Mouse (Mus musculus) liver, embryonic 13.5 days (tissue): ENCODE measurements around the gene Unc119. TPM values are rescaled to one million over a fixed set of nuclear protein-coding genes. Genes with fewer than 3 reads are reported as not detected.

ENCODE experiments used
- ATAC-seq: fragments of 200-750 bp; cut with Nextera tagmentation; 2 replicates; pipeline ENCODE4 v1.8.0; 2017; ENCODE audit warnings: low read depth, mild to moderate bottlenecking, moderate number of reproducible peaks, moderate library complexity
- DNase-seq: peaks from one replicate; pipeline ENCODE4 v3.0.0; 2022
- H3K27ac ChIP-seq: fragments of 300-500 bp; sonication (generic); 2 replicates; pipeline ENCODE4 v1.5.1; 2015; ENCODE audit warnings: moderate library complexity, mild to moderate bottlenecking, inconsistent platforms
- H3K27me3 ChIP-seq: fragments of 300-500 bp; sonication (generic); 2 replicates; pipeline ENCODE4 v1.6.1; 2015; ENCODE audit warnings: mild to moderate bottlenecking, inconsistent platforms
- H3K36me3 ChIP-seq: fragments of 300-500 bp; sonication (generic); 2 replicates; pipeline ENCODE4 v1.6.1; 2015; ENCODE audit warnings: mild to moderate bottlenecking, inconsistent platforms
- H3K4me1 ChIP-seq: fragments of 300-500 bp; sonication (generic); replicated peaks from 2 replicates; pipeline ENCODE4 v1.6.1; 2015; ENCODE audit warnings: inconsistent platforms
- H3K4me2 ChIP-seq: fragments of 300-500 bp; sonication (generic); 2 replicates; pipeline ENCODE4 v1.6.1; 2015; ENCODE audit warnings: inconsistent platforms, mild to moderate bottlenecking, moderate library complexity
- H3K4me3 ChIP-seq: fragments of 300-500 bp; sonication (generic); replicated peaks from 2 replicates; pipeline ENCODE4 v1.5.1; 2015; ENCODE audit warnings: mild to moderate bottlenecking, inconsistent platforms
- H3K9ac ChIP-seq: fragments of 300-500 bp; sonication (generic); 2 replicates; pipeline ENCODE4 v1.6.1; 2015; ENCODE audit warnings: mild to moderate bottlenecking, inconsistent platforms
- H3K9me3 ChIP-seq: fragments of 300-500 bp; sonication (generic); replicated peaks from 2 replicates; pipeline ENCODE4 v1.6.1; 2016; ENCODE audit warnings: inconsistent platforms
- WGBS: fragments of 180-500 bp; shearing (Covaris S2); methylation state at CpG from one replicate; pipeline ENCODE4 v1.1.7; 2015; ENCODE audit not compliant: insufficient replicate concordance; 5-methylcytosine and 5-hydroxymethylcytosine counted together
- polyA plus RNA-seq: library from polyadenylated mRNA; unstranded; fragments of >200 nt; fragmentation: Nextera tagmentation; extraction: Ambion mirVana; gene quantifications from 2 replicates; pipeline ENCODE4 v1.2.1, GENCODE M21; 2015

Unc119 gene
- polyA plus RNA-seq, 1 experiment from 2014 or later: 28.0 TPM

DNA sequence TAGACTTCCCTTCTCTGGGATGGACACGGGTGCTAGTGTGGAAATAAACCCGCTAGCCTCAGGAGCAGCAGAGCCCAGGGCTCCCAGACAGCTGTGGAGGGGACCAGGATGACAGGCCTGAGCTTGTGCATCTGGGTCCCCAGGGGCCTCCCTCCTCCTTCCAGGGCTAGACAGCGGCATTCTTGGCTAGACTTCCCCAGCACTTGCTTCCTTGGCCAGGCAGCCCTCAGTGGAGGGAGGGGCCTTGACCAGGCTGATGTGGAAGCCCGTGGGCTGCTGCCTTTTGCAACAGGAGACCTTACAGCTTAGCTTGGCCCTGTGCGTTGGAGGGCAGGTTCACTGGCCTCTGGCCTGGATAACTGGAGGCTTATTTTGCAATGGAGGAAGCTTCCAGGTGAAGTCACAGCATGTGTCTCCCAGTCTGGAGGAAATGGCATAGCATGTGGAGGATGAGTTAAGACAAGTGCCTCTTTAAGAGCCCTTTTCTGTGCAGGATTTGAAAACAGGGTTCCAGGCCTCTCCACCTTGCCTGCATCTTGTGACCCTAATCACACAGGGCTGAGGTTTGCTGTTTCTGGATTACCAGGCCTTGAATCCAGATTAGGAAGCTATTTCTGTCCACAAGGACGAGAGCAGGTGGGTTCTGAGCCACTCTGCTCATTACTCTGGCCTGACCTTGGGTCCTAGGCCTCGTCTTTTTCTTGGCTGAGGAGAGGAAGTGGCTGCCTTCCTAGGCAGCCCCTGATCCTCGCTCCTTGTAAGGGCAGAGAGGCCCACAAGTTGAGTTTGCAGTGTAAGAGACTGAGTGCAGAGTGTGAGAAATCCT is 1.8 kb downstream of the Unc119 start:
- 24% methylated on average over 8 of the region's 8 CpGs for WGBS
- Histone ChIP-seq H3K27ac (peak overlapping the region; percentile 92), H3K9ac (peak overlapping the region; percentile 91), H3K4me1 (peaks cover 74% of the 10 kb centered on the region), H3K4me3 (peak overlapping the region; percentile 89), H3K27me3 (no peaks in the 10 kb centered on the region), H3K36me3 (peaks cover 27% of the 10 kb centered on the region), H3K9me3 (no peaks in the 10 kb centered on the region), H3K4me2 (peak overlapping the region; percentile 100)
- ATAC-seq: peak; percentile 27
- no peak for DNase-seq

DNA sequence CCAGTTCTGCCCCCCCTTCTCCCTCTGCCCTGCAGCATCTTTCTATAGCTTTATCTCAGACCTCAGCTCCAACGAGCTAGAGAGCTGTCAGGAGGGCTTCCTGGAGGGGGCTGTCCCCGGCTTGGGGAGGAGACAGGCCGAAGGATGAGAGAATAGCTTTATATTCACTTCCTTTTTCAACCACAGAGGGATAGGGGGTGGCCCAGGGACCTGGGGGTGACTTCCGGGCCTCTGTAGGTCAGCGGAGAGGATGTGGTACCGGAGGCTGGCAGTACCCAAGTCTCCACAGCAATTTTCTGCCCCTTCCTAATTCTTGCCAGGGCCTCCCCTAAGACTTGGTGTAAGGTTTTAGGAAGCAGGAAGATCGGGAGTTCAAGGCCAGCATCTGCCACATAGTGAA is 2.5 kb downstream of the Unc119 start:
- Histone ChIP-seq H3K4me2 (peak overlapping the region; percentile 100), H3K9me3 (no peaks in the 10 kb centered on the region), H3K4me3 (peak overlapping the region; percentile 89), H3K4me1 (peaks cover 79% of the 10 kb centered on the region), H3K9ac (peak overlapping the region; percentile 91), H3K27me3 (no peaks in the 10 kb centered on the region), H3K36me3 (peaks cover 26% of the 10 kb centered on the region), H3K27ac (peak overlapping the region; percentile 92)
- ATAC-seq (no peak), DNase-seq (no peak)
- WGBS: 20% methylated on average over 7 of the region's 7 CpGs

DNA sequence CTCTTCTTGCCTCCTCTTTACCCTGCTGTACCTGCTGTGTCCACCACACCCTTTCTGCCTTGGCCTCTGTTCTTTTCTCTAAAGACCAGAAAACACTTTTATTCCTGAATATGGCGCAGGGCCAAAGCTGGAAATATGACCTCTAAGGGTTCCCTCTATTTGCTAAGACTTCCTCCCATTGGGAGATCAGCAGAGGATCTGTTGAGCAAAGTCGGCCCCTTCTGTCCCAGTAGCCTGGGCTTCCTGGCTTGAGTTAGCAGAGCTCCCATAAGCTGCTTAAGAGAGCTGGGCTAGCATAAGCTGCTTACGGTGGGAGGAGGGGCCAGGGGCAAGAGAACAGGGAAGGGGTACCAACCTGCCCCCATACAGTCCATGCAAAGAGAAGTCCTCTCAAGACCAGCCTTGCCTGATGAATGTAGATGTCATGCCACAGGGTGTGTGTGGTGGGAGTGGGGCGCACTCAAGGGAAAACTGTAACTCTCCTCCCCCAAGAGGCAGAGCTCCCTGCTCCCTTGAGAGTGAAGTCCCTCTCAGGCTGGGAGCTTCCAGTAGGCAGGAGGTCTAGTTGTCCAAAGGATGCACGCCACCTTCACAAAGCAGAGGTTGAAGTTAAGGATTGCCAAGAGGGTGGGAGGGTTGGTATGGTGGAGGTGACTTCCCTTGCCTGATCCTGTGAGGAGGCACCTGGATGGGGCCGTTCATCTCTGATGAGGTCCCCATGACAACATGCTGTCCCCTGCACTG is 3.2 kb downstream of the Unc119 start:
- DNase-seq (no peak), ATAC-seq (no peak)
- Histone ChIP-seq H3K9me3 (no peaks in the 10 kb centered on the region), H3K4me2 (peak overlapping the region; percentile 100), H3K9ac (peak overlapping the region; percentile 91), H3K27ac (peak overlapping the region; percentile 92), H3K36me3 (peaks cover 19% of the 10 kb centered on the region), H3K27me3 (no peaks in the 10 kb centered on the region), H3K4me1 (peaks cover 79% of the 10 kb centered on the region), H3K4me3 (peak overlapping the region; percentile 89; the same call in 1 of the 2 replicates)
- WGBS: 62% methylated on average over 6 of the region's 6 CpGs

DNA sequence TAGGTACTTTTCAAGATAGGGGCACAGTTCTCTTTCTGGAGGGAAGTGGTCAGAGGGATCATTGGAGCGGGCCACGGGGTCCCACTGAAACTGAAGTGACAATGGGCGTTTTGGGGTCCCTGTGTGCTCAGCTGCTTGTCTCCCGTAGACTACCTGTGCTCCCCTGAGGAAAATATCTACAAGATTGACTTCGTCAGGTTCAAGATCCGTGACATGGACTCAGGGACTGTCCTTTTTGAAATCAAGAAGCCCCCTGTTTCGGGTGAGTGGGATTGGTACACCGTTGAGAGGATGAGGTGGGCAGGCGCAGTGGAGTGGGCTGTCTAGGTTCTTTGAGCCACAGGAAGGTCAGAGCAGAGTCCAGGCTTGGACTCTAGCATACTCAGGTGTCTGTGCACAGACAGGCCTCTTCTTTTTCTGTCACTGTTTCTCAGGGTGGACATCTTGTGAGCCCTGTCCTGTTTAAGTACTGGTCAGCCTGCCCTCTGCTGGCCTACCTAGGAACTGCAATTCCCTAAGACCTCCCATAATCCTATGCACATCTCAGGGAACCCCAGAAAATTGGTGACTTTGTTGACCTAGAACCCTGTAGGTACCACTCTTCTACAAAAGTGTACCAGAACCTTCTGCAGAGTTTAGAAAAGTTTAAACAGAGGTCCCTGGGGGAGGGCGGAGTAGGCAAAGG is 3.9 kb downstream of the Unc119 start:
- Histone ChIP-seq H3K4me1 (peaks cover 79% of the 10 kb centered on the region), H3K9ac (no peak overlapping the region), H3K27ac (0 out of 2 replicates have a peak overlapping the region, but pooled peaks have one; percentile 20), H3K9me3 (no peaks in the 10 kb centered on the region), H3K4me2 (no peak overlapping the region), H3K27me3 (no peaks in the 10 kb centered on the region), H3K36me3 (peaks cover 17% of the 10 kb centered on the region), H3K4me3 (no peak overlapping the region)
- whole genome bisulfite sequencing: 77% methylated on average over 10 of the region's 10 CpGs
- ATAC-seq (no peak), DNase-seq (peak; percentile 63)

DNA sequence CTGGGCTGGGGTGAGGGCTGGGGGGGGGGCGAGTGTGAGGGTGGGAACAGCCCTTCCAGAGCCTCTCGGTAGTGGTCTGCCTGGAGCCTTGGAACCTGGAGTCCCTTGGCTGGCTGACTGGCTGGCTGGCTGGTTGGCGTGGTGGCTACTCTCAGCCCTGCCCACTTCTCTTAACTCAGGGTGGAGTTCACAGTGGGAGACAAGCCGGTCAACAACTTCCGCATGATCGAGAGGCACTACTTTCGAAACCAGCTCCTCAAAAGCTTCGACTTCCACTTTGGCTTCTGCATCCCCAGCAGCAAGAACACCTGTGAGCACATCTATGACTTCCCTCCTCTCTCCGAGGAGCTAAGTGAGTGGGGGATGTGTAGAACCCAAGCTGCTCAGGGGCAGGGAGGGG is 4.6 kb downstream of the Unc119 start:
- no peak overlapping the region for H3K4me3 ChIP-seq
- H3K9me3 ChIP-seq: no peaks in the 10 kb centered on the region
- peaks cover 17% of the 10 kb centered on the region for H3K36me3 ChIP-seq
- 67% methylated on average over 9 of the region's 9 CpGs for WGBS
- no peak overlapping the region for H3K4me2 ChIP-seq
- ATAC-seq (no peak), DNase-seq (no peak)
- H3K27me3 ChIP-seq: no peaks in the 10 kb centered on the region
- peaks cover 75% of the 10 kb centered on the region for H3K4me1 ChIP-seq
- H3K27ac ChIP-seq: 0 out of 2 replicates have a peak overlapping the region, but pooled peaks have one; percentile 20
- no peak overlapping the region for H3K9ac ChIP-seq

DNA sequence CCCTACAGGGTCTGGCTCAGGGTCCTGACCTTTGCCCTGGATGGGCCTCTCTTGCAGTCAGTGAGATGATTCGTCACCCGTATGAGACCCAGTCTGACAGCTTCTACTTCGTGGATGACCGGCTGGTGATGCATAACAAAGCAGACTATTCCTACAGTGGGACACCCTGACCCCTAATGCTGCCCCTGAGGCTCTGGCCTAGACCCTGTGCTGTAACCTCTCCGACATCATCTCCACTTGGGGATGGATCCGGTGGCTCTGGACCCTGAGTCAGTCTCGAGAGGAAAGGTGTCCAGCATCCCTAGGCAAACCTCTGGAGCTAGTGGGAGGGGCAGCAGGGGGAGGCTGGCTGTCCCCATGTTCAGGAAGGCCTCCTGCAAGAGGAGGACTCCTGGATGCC is 5.2 kb downstream of the Unc119 start:
- Histone ChIP-seq H3K4me2 (no peak overlapping the region), H3K36me3 (peaks cover 17% of the 10 kb centered on the region), H3K9ac (no peak overlapping the region; the same call in 1 of the 2 replicates), H3K4me3 (no peak overlapping the region), H3K4me1 (peaks cover 73% of the 10 kb centered on the region), H3K27me3 (no peaks in the 10 kb centered on the region), H3K27ac (no peak overlapping the region), H3K9me3 (no peaks in the 10 kb centered on the region)
- ATAC-seq: no peak
- no peak for DNase-seq
- 56% methylated on average over 7 of the region's 7 CpGs for WGBS

DNA sequence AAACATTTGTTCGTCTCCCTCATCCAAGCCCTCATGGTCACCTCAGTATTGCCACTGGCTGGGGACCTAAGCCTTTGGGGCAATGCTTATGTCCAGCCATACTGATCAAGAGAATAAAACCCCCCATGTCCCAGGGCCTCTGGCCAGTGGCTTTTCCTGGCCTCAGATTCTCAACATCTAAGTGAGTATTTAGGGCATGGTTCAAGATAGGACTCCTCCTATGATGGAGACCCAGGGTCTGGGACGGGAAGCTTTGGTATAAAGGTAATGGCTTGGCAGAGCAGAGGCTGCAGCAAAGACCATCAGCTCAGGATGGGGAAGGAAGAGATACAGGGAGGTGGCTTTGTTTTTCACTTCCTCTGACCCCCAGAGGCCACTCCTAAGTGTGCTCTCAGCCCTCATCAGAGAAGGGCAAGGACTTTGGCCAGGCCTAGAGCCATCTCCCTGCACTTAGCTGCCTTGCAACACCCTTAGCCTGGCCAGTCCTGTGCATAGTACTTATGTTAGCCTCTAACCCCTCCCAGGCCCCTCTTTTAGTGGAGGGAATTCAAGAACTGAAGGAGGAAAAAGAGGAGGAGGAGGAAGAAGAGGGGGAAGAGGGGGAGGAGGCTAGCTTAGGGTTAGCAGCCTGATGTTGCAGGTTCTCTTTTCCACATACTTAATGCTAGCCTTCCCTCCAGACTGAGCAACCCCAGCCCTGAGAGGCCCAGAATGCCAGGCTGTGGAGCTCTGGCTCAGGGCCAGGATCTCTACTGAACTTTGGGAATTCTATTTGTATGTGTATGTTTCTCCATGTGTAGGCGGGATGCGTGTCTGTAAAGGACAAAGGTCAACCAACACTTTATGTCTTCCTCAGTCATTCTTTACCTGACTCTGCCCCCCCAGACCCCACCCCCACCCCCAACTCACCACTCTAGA is 6.4 kb downstream of the Unc119 start:
- Histone ChIP-seq H3K4me1 (peaks cover 61% of the 10 kb centered on the region), H3K4me3 (no peak overlapping the region), H3K36me3 (peaks cover 17% of the 10 kb centered on the region), H3K27me3 (no peaks in the 10 kb centered on the region), H3K9me3 (no peaks in the 10 kb centered on the region), H3K27ac (peak overlapping the region; percentile 63), H3K9ac (no peak overlapping the region), H3K4me2 (no peak overlapping the region)
- 77% methylated on average over 4 of the region's 4 CpGs for WGBS
- ATAC-seq (no peak), DNase-seq (no peak)

DNA sequence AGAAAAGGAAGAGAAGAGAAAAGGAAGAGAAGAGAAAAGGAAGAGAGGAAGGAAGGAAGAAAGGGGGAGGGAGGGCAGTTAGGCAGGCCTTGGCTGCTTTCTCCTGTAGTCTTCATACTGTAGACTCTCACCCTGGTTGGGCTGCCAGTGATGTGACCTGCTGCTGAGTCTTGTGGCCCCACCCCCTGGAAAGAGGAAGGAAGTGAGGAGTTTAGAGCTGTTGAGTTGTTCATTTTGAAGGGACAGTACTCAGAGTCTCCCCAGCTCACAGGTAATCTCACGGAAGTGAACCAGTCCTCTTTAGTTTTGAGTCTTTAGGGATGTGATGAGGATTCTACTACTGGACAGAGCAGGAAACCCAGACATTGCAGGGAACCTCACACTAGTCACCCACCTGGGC is 9.8 kb downstream of the Unc119 start:
- Histone ChIP-seq H3K9ac (no peak overlapping the region), H3K9me3 (no peaks in the 10 kb centered on the region), H3K27ac (no peak overlapping the region), H3K4me2 (no peak overlapping the region), H3K4me1 (peaks cover 28% of the 10 kb centered on the region), H3K4me3 (no peak overlapping the region), H3K27me3 (no peaks in the 10 kb centered on the region), H3K36me3 (peaks cover 10% of the 10 kb centered on the region)
- 36% methylated on average over 1 of the region's 1 CpGs for WGBS
- ATAC-seq (no peak), DNase-seq (no peak)

DNA sequence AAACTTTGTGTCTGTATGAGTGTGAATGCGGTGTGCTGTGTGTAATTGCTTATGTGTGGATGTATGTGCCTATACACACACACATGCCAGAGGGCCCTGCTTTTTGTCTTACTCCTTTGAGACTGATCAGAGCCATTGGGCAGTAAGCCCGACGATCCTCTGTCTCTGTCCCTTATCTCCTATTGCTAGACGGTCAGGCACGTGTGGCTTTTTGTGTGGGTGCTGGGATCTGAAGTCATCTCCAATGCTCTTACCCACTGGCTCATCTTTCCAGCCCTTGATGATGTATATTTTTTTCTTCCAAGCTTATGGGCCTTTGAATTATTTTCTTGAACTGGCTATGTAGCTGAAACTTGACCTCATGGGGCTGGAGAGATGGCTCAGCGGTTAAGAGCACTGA is 11.6 kb downstream of the Unc119 start:
- WGBS: 42% methylated on average over 6 of the region's 6 CpGs
- Histone ChIP-seq H3K27ac (no peak overlapping the region), H3K4me1 (peaks cover 18% of the 10 kb centered on the region), H3K9ac (no peak overlapping the region), H3K4me3 (no peak overlapping the region), H3K27me3 (no peaks in the 10 kb centered on the region), H3K36me3 (no peaks in the 10 kb centered on the region), H3K9me3 (no peaks in the 10 kb centered on the region), H3K4me2 (no peak overlapping the region)
- DNase-seq (no peak), ATAC-seq (no peak)

DNA sequence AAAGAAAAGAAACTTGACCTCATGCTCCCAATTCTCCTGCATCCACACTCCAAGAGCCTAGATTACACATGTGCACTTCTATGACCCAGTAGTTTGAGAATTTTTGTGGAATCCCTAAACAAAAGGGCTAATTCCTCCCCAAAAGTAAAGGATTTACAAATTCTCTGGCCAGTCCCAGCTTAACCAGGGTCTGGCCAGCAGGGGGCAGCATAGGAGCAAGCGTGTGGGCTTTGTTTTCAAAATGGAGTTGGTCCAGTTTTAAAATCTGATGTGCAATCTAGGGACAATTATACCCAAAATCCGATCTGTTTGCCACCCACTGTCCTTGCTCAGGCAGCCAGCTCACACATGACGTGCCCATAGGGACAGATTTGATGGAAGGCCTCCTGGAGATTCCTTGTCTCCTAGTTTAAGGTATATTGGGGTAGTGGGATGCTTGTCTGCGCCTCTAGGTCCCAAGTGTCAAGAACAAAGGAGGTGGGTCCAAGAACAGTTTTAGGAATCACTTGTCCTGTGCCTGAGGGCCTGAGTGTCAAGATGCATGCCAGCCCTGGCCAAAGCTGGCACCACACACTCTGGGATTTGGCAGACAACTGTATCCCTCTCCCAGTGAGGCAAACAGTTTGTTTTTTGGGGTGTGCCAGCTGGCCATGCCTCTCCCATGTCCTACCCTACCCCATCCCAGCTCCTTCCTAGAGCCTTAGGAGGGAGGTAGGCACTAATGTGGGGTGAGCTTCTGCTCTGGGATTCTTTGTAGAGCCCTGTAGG is 12.4 kb downstream of the Unc119 start:
- no peaks in the 10 kb centered on the region for H3K36me3 ChIP-seq
- DNase-seq (peak; percentile 37), ATAC-seq (no peak)
- no peaks in the 10 kb centered on the region for H3K27me3 ChIP-seq
- no peak overlapping the region for H3K4me3 ChIP-seq
- WGBS: 25% methylated on average over 4 of the region's 4 CpGs
- no peaks in the 10 kb centered on the region for H3K9me3 ChIP-seq
- no peak overlapping the region for H3K27ac ChIP-seq
- no peak overlapping the region for H3K4me2 ChIP-seq
- peaks cover 16% of the 10 kb centered on the region for H3K4me1 ChIP-seq
- no peak overlapping the region for H3K9ac ChIP-seq
